Mouse (Mus musculus): Measurements from ENCODE around the gene Fam193a. TPM values are rescaled to one million over a fixed set of nuclear protein-coding genes. Genes with fewer than 3 reads are reported as not detected.

Fam193a gene
- polyA plus RNA-seq, 1 experiment from 2014 or later, result 12.4 TPM

- H3K27ac ChIP-seq (replicated peaks), result no peak overlapping the region
- no peak overlapping the region for H3K4me3 ChIP-seq (replicated peaks)
- no peak overlapping the region for H3K9ac ChIP-seq (replicated peaks)
- no peak for ATAC-seq (ENCODE audit: low FRiP score)
- H3K9me3 ChIP-seq (replicated peaks), result no peaks in the 10 kb centered on the region; the same call in 1 of the 2 replicates
- H3K4me1 ChIP-seq, result no peaks in the 10 kb centered on the region
- peaks cover 7% of the 10 kb centered on the region; the same call in 1 of the 2 replicates for H3K36me3 ChIP-seq
- 94% methylated on average over 2 of the region's 2 CpGs for WGBS
- no peak overlapping the region for H3K4me2 ChIP-seq
- H3K27me3 ChIP-seq (replicated peaks), result no peaks in the 10 kb centered on the region
These were observed 17.0 kb downstream of the Fam193a start for GRCm38 (mm10) chr5:34386744-34387143.

DNA sequence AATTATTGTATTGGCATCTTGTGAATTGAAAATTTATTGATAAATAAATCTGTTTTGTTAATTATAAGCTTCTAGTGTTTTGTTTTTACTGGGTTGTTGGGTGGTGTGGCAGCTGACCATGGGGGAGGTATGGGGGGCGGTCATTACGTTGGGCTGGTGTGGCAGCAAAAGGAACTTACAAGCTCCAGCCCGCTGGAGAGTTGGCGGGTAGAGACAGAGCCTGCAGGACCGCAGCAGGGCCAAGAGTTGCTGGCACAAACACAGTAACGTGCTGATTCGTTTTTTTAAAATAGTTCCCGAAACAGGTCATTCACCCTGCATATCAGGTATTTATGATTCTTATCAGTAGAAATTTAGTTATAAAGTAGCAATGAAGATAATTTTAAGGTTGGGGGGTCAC lies 23.5 kb downstream of the Fam193a start:
- 96% methylated on average over 8 of the region's 8 CpGs for WGBS
- Histone ChIP-seq H3K4me1 (0 out of 2 replicates have a peak, but pooled peaks cover 4% of the 10 kb centered on the region), H3K9ac (replicated peaks) (no peak overlapping the region), H3K4me3 (replicated peaks) (no peak overlapping the region), H3K36me3 (no peaks in the 10 kb centered on the region), H3K27me3 (replicated peaks) (no peaks in the 10 kb centered on the region), H3K4me2 (no peak overlapping the region), H3K27ac (replicated peaks) (no peak overlapping the region), H3K9me3 (replicated peaks) (no peaks in the 10 kb centered on the region)
- ATAC-seq (ENCODE audit: low FRiP score), result no peak

DNA sequence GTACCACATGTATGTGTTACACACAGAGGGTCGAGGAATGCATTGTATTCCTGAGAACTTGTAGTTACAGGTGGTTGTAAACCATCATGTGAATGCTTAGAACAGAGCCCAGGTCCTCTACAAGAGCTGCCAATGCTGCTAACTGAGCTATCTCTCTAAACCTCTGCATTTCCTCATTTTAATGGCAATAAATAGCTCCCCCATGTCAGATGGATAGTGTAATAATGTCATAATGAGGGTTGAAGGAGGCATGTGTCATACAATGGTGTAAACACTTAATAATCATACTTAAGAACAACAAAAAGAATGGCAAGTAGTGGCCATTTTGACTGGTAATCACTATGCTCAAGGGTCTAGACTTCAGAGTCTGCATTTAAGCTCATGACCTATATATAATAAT lies 25.6 kb downstream of the Fam193a start:
- Histone ChIP-seq H3K4me1 (0 out of 2 replicates have a peak, but pooled peaks cover 4% of the 10 kb centered on the region), H3K27ac (replicated peaks) (no peak overlapping the region), H3K9ac (replicated peaks) (no peak overlapping the region), H3K9me3 (replicated peaks) (no peaks in the 10 kb centered on the region), H3K4me3 (replicated peaks) (no peak overlapping the region), H3K36me3 (no peaks in the 10 kb centered on the region), H3K4me2 (no peak overlapping the region), H3K27me3 (replicated peaks) (no peaks in the 10 kb centered on the region)
- no peak for ATAC-seq (ENCODE audit: low FRiP score)
- WGBS, result 88% methylated on average over 1 of the region's 1 CpGs

GRCm38 (mm10) chr5:34395850-34396540 lies 26.3 kb downstream of the Fam193a start:
- Histone ChIP-seq H3K4me3 (replicated peaks) (no peak overlapping the region), H3K9ac (replicated peaks) (no peak overlapping the region), H3K4me2 (no peak overlapping the region), H3K27me3 (replicated peaks) (no peaks in the 10 kb centered on the region), H3K4me1 (0 out of 2 replicates have a peak, but pooled peaks cover 4% of the 10 kb centered on the region), H3K9me3 (replicated peaks) (no peaks in the 10 kb centered on the region), H3K27ac (replicated peaks) (no peak overlapping the region), H3K36me3 (no peaks in the 10 kb centered on the region)
- no peak for ATAC-seq (ENCODE audit: low FRiP score)
- 90% methylated on average over 2 of the region's 2 CpGs for WGBS

GRCm38 (mm10) chr5:34397866-34398265 lies 28.1 kb downstream of the Fam193a start:
- no peak for ATAC-seq (ENCODE audit: low FRiP score)
- Histone ChIP-seq H3K9me3 (replicated peaks) (no peaks in the 10 kb centered on the region), H3K27ac (replicated peaks) (no peak overlapping the region), H3K4me3 (replicated peaks) (no peak overlapping the region), H3K36me3 (no peaks in the 10 kb centered on the region), H3K27me3 (replicated peaks) (no peaks in the 10 kb centered on the region), H3K9ac (replicated peaks) (no peak overlapping the region), H3K4me2 (no peak overlapping the region), H3K4me1 (0 out of 2 replicates have a peak, but pooled peaks cover 6% of the 10 kb centered on the region)
- WGBS, result 93% methylated on average over 2 of the region's 2 CpGs

DNA sequence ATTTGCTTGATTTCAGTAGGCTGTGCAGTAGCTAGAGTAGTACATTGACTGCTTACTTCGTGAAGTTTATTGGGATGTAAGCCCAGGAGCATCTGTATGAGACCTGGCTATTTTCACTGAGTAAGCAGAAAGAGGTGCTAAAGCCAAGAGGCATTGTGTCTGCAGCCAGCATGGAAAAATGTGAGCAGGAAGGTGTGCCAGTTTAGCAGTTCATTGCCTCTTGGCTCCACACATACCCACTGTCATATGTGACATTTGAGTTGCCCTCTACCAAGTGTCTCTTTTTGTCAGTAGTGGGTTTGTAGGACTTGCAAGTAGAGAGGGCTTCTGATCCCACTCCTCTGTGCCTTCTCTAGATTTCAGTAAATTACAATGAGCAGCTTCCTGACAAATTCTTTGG lies 28.6 kb downstream of the Fam193a start:
- no peaks in the 10 kb centered on the region for H3K36me3 ChIP-seq
- no peaks in the 10 kb centered on the region for H3K9me3 ChIP-seq (replicated peaks)
- 79% methylated on average over 1 of the region's 1 CpGs for WGBS
- H3K27ac ChIP-seq (replicated peaks), result no peak overlapping the region
- ATAC-seq (ENCODE audit: low FRiP score), result no peak
- H3K4me1 ChIP-seq, result 0 out of 2 replicates have a peak, but pooled peaks cover 6% of the 10 kb centered on the region
- no peak overlapping the region for H3K4me2 ChIP-seq
- H3K9ac ChIP-seq (replicated peaks), result no peak overlapping the region
- no peaks in the 10 kb centered on the region for H3K27me3 ChIP-seq (replicated peaks)
- no peak overlapping the region for H3K4me3 ChIP-seq (replicated peaks)

DNA sequence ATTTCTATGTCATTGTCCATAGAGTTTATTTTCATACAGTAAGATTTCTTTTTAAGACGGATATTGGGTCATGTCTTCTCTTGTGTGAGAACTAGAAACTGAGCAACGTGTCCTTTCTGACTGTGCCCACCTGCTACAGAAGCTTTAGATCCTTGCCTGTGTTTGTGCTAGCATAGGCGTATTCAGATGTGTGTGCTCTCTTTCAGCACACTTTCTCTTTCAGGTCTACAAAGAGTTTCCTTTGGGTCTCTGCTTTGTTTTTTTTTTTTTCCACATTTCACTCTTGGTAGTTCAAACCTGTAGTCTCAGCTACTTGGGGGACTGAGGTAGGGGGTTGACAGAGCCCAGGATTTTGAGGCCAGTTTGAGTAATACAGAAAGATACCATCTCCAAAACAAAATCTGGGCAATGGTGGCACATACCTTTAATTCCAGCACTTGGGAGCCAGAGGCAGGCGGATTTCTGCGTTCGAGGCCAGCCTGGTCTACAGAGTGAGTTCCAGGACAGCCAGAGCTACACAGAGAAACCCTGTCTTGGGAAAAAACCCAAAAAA lies 37.7 kb downstream of the Fam193a start:
- Histone ChIP-seq H3K4me2 (no peak overlapping the region), H3K36me3 (no peaks in the 10 kb centered on the region), H3K9ac (replicated peaks) (no peak overlapping the region), H3K27ac (replicated peaks) (no peak overlapping the region), H3K27me3 (replicated peaks) (no peaks in the 10 kb centered on the region), H3K4me1 (peaks cover 7% of the 10 kb centered on the region), H3K4me3 (replicated peaks) (no peak overlapping the region), H3K9me3 (replicated peaks) (no peaks in the 10 kb centered on the region)
- 91% methylated on average over 6 of the region's 6 CpGs for WGBS
- no peak for ATAC-seq (ENCODE audit: low FRiP score)

- 0 out of 2 replicates have a peak, but pooled peaks cover 1% of the 10 kb centered on the region for H3K36me3 ChIP-seq
- no peaks in the 10 kb centered on the region for H3K9me3 ChIP-seq (replicated peaks)
- no peak for ATAC-seq (ENCODE audit: low FRiP score)
- peaks cover 8% of the 10 kb centered on the region for H3K4me1 ChIP-seq
- H3K9ac ChIP-seq (replicated peaks), result no peak overlapping the region
- no peak overlapping the region for H3K4me3 ChIP-seq (replicated peaks)
- no peaks in the 10 kb centered on the region for H3K27me3 ChIP-seq (replicated peaks)
- H3K4me2 ChIP-seq, result no peak overlapping the region
- 87% methylated on average over 1 of the region's 1 CpGs for WGBS
- H3K27ac ChIP-seq (replicated peaks), result no peak overlapping the region
These were observed 39.3 kb downstream of the Fam193a start for GRCm38 (mm10) chr5:34409002-34409401.

DNA sequence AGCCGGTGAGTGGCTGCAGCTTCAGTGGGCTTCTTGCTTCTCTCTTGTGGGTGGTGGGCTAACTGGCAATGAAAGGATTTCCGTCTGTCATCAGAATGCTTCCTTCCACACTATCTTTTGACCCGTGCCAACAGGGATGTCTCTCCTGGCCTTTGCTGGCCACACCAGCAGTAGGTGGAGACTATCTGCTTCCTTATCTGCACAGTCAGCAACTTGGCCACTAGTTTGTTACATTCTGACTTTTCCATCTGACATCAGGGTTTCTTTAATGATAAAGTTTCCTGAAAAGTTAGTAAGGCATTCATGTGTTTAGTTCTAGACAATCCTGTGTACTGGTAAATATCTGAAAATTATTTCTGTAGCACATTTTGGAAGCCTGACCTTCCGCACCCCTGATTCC lies 41.1 kb downstream of the Fam193a start:
- 0 out of 2 replicates have a peak, but pooled peaks cover 3% of the 10 kb centered on the region for H3K36me3 ChIP-seq
- no peak overlapping the region for H3K4me3 ChIP-seq (replicated peaks)
- 82% methylated on average over 4 of the region's 4 CpGs for WGBS
- H3K4me2 ChIP-seq, result no peak overlapping the region
- H3K4me1 ChIP-seq, result peaks cover 8% of the 10 kb centered on the region
- H3K27me3 ChIP-seq (replicated peaks), result no peaks in the 10 kb centered on the region
- ATAC-seq (ENCODE audit: low FRiP score), result no peak
- no peak overlapping the region for H3K9ac ChIP-seq (replicated peaks)
- H3K27ac ChIP-seq (replicated peaks), result no peak overlapping the region
- H3K9me3 ChIP-seq (replicated peaks), result no peaks in the 10 kb centered on the region

DNA sequence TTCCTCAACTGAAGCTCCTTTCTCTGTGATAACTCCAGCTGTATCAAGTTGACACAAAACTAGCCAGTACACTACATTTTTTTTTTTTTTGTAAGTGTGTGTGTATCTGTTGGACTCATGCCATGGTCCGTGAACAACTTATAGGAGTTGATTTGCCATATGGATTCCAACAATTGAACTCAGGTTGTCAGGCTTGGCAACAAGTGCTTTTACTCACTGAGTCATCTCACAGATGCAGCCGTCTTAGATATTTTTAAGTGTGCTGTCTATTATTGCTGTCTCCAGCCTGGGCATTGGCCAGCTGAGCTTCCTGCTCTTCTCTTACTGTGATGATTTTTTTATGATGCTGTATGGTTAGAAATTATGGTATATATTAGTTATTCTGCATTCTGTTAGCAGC lies 44.2 kb downstream of the Fam193a start:
- H3K9me3 ChIP-seq (replicated peaks), result no peaks in the 10 kb centered on the region
- 89% methylated on average over 2 of the region's 2 CpGs for WGBS
- ATAC-seq (ENCODE audit: low FRiP score), result no peak

DNA sequence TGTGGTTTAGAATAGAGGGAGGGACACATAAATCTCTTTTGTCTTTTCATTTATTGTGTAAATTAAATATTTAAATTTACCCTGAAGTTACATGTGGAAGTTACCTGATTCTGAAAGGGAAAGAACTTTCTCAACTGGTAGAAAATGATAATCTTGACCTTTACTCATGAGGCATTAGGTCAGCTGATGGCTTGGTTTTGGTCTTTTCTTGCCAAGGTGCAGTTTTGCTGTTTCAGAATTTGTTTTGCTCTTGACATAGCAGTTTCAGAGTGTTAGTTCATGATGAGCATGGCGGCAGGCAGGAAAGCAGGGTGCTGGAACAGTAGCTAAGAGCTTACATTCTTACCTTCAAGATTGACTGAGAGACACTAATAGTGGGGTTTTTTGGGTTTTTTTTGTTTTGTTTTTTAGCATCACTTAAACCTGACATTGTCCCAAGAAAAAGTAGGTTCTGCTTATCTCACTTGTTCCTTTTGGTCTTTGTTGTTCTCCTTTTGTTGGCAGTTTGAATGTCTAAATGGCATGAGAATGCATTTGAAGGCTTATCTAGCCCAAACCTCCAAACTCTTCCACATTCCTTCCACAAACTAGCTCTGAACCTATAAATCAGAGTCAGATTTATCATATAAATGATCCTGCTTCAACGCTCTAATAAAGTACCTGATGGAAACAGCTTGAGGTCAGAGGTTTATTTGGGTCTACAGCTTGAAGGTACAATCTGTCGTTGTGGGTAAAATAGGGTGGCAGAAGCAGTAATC lies 47.7 kb downstream of the Fam193a start:
- Histone ChIP-seq H3K36me3 (peaks cover 22% of the 10 kb centered on the region; the same call in 1 of the 2 replicates), H3K9me3 (replicated peaks) (no peaks in the 10 kb centered on the region), H3K4me1 (0 out of 2 replicates have a peak, but pooled peaks cover 4% of the 10 kb centered on the region), H3K4me3 (replicated peaks) (no peak overlapping the region), H3K27ac (replicated peaks) (no peak overlapping the region), H3K27me3 (replicated peaks) (no peaks in the 10 kb centered on the region), H3K9ac (replicated peaks) (no peak overlapping the region), H3K4me2 (no peak overlapping the region)
- ATAC-seq (ENCODE audit: low FRiP score), result no peak
- WGBS, result 86% methylated on average over 3 of the region's 3 CpGs

More for the DNA sequence above, 44.2 kb downstream of the Fam193a start:
- no peak overlapping the region for H3K4me2 ChIP-seq
- no peak overlapping the region for H3K4me3 ChIP-seq (replicated peaks)
- H3K27me3 ChIP-seq (replicated peaks), result no peaks in the 10 kb centered on the region
- H3K9ac ChIP-seq (replicated peaks), result no peak overlapping the region
- H3K36me3 ChIP-seq, result 0 out of 2 replicates have a peak, but pooled peaks cover 3% of the 10 kb centered on the region
- peaks cover 8% of the 10 kb centered on the region for H3K4me1 ChIP-seq
- H3K27ac ChIP-seq (replicated peaks), result no peak overlapping the region
